Mouse (Mus musculus) gastrocnemius, postnatal 36 days (tissue): ENCODE measurements around the gene Arid4b. TPM values are rescaled to one million over a fixed set of nuclear protein-coding genes. Genes with fewer than 3 reads are reported as not detected.
A peak's percentile ranks its signal among the peaks of the same experiment; 100 is the strongest.

Experiments used
- DNase-seq, 2 experiments: peaks; one replicate each; pipeline ENCODE4 v3.0.0; 2022
- intact Hi-C: fragments of 180-260 bp; cut with DNase I; formaldehyde crosslinking; loops from one replicate; pipeline ENCODE4 v1.15.1; 2025
- total RNA-seq, 2 experiments: library from RNA; stranded (reverse); gene quantifications; 2 replicates each; pipeline ENCODE4 v1.2.3; 2021

The Arid4b gene
- total RNA-seq, 2 experiments from 2014 or later: 10.9 to 11.6 TPM

GRCm38 (mm10) chr13:14056801-14057200 is 6.2 kb upstream of the Arid4b start:
- intact Hi-C loops: no loop called here
- DNase-seq: no peak

DNA sequence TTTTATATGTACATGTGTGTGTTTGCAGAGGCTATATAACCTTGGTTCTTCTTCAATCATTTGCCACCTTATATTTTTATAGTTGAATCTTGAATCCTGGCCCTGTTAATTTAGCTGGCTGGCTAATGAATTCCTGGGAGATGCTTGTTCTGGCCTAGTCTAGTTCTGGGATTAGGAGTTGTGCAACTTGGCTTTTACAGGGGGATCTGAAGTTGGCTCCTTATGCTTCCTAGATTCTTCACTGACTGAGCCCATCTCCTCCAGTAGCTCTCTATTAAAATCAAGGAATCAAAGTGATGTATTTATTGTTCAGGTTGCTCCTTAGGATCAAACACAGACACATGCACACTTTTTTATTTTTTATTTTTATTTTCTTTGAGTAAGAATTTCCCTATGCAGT is 3.5 kb upstream of the Arid4b start:
- intact Hi-C loops: no loop called here
- DNase-seq: no peak

DNA sequence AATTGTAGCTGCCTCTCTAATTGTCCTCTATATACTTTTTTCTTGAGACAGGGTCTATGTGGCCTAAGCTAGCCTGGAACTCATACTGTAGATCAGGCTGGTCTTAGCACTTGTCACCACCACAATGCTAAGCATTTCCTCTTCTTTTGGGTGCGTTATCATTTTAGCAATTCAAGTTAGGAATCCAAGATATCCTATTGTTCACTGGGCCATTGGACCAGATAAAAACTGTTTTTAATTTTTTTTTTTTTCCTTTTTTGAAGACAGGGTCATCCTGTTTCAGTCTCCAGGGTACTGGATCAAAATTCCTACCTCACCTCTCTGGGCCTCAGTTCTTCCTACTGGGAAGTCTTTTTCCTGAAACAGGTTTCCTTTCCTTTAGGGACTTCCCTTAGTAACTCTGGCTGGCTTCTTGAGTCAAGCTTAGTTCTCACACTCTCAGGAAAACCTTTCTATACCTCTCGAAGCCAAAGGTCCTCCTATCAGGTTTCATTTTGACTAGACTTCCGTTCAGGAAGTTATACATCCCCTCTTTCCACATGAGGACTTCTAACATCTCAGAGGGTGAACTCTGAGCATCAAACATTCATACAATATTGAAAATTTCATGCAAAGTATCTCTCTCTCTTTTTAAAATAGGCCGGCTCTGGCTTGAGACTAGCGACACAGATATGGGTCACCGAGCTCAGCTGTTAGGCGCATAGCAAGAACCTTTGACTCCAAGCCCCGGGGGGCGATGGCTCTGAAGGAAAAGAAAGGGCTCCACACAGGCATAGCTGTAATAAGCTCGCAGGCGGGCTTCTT is 621 bp upstream of the Arid4b start:
- DNase-seq: no peak
- intact Hi-C loops: loop anchor here (5.0 to 10.0 kb wide), 3 partner anchors 105 to 178 kb away; partner anchors contain the start of gene B3galnt2

- no peak for DNase-seq
- intact Hi-C loops: loop anchor here (5.0 to 10.0 kb wide), 3 partner anchors 103 to 179 kb away; partner anchors contain the start of gene B3galnt2
These were observed 875 bp downstream of the Arid4b start for GRCm38 (mm10) chr13:14063942-14064271.

GRCm38 (mm10) chr13:14064341-14065027 is 1.5 kb downstream of the Arid4b start:
- peak; percentile 6 to 21 for DNase-seq
- intact Hi-C loops: loop anchor here (5.0 to 10.0 kb wide), 3 partner anchors 103 to 180 kb away; partner anchors contain the start of gene B3galnt2

DNA sequence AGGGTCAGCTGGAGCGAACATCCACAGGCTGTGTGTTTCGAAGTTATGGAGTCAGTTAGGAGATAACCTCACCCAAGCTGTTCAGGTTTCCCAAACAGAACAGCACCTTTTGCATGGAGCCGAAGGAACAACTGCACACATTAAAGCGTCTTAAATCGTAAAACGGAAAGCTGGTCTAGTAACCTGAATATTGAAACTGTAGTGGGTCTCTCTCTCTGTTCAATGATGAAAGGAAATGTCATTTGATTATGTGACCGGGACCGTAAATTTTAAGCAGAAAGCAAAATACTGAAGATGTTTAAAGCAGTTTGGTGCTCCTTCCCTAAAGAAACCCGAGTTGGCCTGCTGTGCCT is 2.0 kb downstream of the Arid4b start:
- intact Hi-C loops: loop anchor here (10.0 kb wide), 1 partner anchor 180 kb away; no protein-coding TSS in a partner anchor
- no peak for DNase-seq

DNA sequence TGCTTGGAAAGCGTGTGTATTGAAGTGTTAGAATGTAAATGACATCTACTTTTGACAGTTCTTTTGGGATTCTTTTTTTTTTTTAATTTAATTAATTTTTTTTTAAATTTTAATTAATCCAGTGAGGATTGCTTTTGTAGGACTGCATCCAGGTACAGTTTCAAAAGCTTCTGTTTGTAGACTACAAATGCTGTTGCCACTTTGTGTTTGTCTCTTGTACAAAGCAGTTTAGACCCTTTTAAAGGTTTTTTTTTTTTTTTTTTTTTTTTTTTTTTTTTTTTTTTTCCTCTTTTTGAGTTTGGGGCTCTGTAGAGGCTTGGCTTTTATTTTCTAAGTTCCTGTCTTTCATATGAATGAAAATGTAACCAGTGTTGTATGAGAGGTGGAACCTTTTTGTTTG is 2.7 kb downstream of the Arid4b start:
- DNase-seq: no peak
- intact Hi-C loops: loop anchor here (10.0 kb wide), 1 partner anchor 181 kb away; no protein-coding TSS in a partner anchor

GRCm38 (mm10) chr13:14068035-14068434 is 5.0 kb downstream of the Arid4b start:
- intact Hi-C loops: loop anchor here (10.0 kb wide), 1 partner anchor 183 kb away; no protein-coding TSS in a partner anchor

GRCm38 (mm10) chr13:14069291-14069690 is 6.3 kb downstream of the Arid4b start:
- DNase-seq: no peak
- intact Hi-C loops: loop anchor here (10.0 kb wide), 1 partner anchor 184 kb away; no protein-coding TSS in a partner anchor

More at GRCm38 (mm10) chr13:14068035-14068434, 5.0 kb downstream of the Arid4b start:
- no peak for DNase-seq

- no peak for DNase-seq
- intact Hi-C loops: no loop called here
These were observed 11.3 kb downstream of the Arid4b start for GRCm38 (mm10) chr13:14074371-14074770.

- no peak for DNase-seq
- intact Hi-C loops: no loop called here
These were observed 12.3 kb downstream of the Arid4b start for GRCm38 (mm10) chr13:14075326-14075725.

DNA sequence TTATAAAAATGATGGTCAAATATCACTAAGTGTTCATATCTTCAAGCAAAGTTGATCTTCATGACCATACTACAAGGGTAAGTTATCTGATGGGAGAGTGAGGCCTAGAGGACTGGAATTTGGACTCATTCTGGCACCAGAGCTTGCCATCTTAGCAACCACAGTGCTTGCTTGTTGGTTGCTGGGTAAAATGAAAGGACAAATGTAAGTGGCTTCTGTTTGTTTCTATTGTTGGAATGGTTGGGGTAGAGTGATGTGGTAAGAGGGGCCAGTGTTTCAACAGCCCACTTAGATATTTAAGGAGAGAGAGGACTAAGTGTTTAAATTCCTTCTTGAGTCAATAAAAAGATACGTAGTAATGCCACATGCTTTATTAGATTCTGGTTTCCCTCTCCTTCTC is 25.6 kb downstream of the Arid4b start:
- DNase-seq: no peak
- intact Hi-C loops: no loop called here

DNA sequence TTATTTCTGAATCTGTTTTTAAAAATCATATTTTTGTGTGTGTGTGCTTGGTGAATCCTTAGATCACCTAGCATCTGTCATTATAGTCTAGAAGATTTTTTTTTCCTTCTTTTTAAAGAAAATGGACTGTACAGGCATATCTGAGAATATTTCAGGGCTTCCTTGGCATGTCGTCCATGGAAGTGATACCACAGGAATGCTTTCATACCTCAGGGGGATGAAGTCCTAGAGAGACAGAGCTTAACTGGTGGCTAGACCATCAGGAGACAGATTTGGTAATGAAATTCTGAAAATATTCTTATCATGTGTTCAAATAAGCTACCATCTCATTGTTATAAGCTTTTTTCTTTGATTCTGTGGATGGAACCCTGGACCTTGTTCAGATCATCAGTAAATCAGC is 40.0 kb downstream of the Arid4b start:
- DNase-seq: no peak
- intact Hi-C loops: no loop called here

GRCm38 (mm10) chr13:14110154-14110873 is 47.3 kb downstream of the Arid4b start:
- DNase-seq: no peak

DNA sequence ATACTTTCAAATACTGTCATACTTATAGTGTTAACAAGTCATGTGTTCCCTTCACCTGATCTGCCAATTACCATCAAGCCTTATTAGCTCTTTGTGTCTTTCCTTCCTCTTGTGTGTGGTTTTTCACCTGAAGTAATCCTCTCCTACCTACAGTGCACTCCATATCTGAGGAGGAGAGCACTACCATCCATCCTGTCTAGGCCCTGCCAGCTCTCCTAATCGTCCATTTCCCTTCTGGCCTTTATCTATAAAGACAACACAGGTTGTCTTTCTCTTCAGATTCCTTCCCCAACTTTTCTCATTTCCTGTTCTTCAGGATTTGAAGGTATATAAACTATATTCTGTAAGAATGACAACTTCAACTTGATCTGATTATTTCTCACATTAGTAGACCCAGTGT is 48.1 kb downstream of the Arid4b start:
- no peak for DNase-seq
- intact Hi-C loops: no loop called here

More at GRCm38 (mm10) chr13:14110154-14110873, 47.3 kb downstream of the Arid4b start:
- intact Hi-C loops: no loop called here

DNA sequence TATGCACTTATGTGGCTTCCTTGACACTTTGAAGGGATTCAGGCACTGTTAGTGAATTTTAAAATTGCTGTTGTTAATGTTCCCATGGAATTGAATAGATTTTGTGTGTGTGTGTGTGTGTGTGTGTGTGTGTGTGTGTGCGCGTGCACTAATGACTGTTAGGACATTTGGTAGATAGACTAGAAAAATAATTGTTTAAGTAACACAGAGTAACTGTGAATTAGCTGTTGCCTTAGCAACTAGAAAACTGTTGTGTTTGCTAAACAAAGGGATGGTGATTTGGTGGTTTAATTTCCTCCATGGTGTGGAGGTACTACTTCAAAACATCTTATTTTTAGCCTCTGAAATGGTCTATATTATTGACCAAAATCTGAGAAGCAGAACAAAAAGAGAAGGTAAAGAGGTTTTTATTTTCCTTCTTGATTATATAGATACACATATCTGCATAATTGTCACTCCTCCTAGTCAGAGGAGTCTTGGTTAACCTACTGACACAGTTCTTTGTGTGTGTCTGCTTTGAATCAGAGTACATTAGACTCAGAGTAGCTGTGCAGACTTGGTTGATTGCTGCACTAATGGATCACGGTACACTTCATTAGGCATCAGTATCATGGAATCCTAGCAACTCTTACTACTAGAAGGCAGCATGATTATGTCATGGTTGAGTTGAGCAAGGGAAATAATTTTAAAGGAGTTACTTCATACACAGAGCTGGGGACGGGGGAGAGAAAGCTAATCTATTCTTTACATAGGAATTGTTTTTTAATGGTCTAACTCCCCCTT is 50.9 kb downstream of the Arid4b start:
- no peak for DNase-seq
- intact Hi-C loops: no loop called here

- intact Hi-C loops: no loop called here
- DNase-seq: no peak
These were observed 52.8 kb downstream of the Arid4b start for GRCm38 (mm10) chr13:14115805-14116204.

GRCm38 (mm10) chr13:14131651-14132050 is 68.6 kb downstream of the Arid4b start:
- intact Hi-C loops: no loop called here
- no peak for DNase-seq

DNA sequence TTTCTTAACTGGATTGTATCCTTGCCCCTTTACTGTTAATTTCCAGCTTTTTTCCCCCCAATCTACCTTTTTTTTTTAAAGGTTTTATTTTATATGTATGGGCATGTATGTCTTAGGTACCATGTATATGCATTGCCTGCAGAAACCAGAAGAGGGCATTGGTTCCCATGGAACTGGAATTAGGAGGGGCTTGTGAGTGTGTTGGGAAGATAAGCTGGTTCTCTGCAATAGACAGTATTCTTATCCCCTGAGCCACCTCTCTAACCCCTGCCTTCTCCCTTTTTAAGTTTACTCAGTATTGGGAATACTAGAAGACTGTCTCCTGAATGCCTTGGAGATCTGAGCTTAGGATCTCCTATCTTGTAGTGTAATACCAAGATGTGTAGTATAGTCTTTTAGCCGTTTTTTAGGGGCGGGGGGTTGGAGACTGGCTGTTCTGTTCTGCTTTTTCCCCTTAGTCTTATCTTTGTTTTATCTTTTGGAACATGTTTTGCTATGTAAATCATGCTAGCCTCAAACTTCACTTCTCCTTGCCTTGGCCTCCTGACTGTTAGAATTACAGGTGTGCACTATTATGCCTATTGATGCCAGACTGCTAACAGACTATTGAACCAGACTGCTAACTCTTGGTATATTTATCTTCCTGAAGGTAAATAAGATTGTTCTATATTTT is 79.4 kb downstream of the Arid4b start:
- DNase-seq: no peak
- intact Hi-C loops: no loop called here
